Mouse (Mus musculus): ENCODE measurements around the gene Nop58.

- TF ChIP-seq CTCF (IDR thresholded peaks at IDR 0.05; ENCODE audit: borderline replicate concordance, extremely low read depth, insufficient read depth, insufficient read length): no peak
- TF ChIP-seq POLR2A (IDR thresholded peaks at IDR 0.05; ENCODE audit: borderline replicate concordance, extremely low read depth, insufficient read depth, insufficient read length, poor library complexity, severe bottlenecking): no peak
These were observed 599 bp upstream of the Nop58 start for GRCm38 (mm10) chr1:59683926-59684818.
